Mouse (Mus musculus): ENCODE data around the gene Gm4869.

- no peak for TF ChIP-seq CTCF (IDR thresholded peaks at IDR 0.05 in 2 of 3, conservative IDR thresholded peaks at IDR 0.05 in 1 of 3; ENCODE audit: control insufficient read depth in 1 of 3, insufficient read depth in 1 of 3, low read depth in 2 of 3, low read length in 3 of 3, poor library complexity in 1 of 3, severe bottlenecking in 1 of 3)
- TF ChIP-seq POLR2A (IDR thresholded peaks at IDR 0.05; ENCODE audit: control insufficient read depth in 1 of 2, insufficient read depth in 1 of 2, low read depth in 1 of 2, low read length in 2 of 2, poor library complexity in 1 of 2), result no peak
- TF ChIP-seq USF1 (IDR thresholded peaks at IDR 0.05; ENCODE audit: low read depth, low read length), result no peak
- TF ChIP-seq POLR2AphosphoS2 (IDR thresholded peaks at IDR 0.05; ENCODE audit: low read length), result no peak
- no peak for TF ChIP-seq MYC (IDR thresholded peaks at IDR 0.05; ENCODE audit: low read depth, low read length)
- no peak for TF ChIP-seq ZNF384 (IDR thresholded peaks at IDR 0.05; ENCODE audit: low read depth, low read length)
- no peak for TF ChIP-seq ZKSCAN1 (IDR thresholded peaks at IDR 0.05; ENCODE audit: low read depth, low read length)
- no peak for TF ChIP-seq MAX (IDR thresholded peaks at IDR 0.05; ENCODE audit: low read length)
- 0 out of 2 replicates have a peak, but pooled peaks have one; percentile 46 for TF ChIP-seq RCOR1 (IDR thresholded peaks at IDR 0.05; ENCODE audit: low read depth, low read length)
- no peak for TF ChIP-seq MEF2A (IDR thresholded peaks at IDR 0.05; ENCODE audit: extremely low read depth, insufficient replicate concordance, low read depth, low read length, poor library complexity, severe bottlenecking)
- TF ChIP-seq NELFE (IDR thresholded peaks at IDR 0.05; ENCODE audit: low read depth, low read length), result no peak
Measured at GRCm38 (mm10) chr5:140420616-140421015, 24.8 kb upstream of the Gm4869 start.

Measured in MEL (cell line).